Mouse (Mus musculus) liver, postnatal 0 days (tissue): ENCODE results near the gene Grm4. TPM values are rescaled to one million over a fixed set of nuclear protein-coding genes. Genes with fewer than 3 reads are reported as not detected.

ENCODE experiments used
- ATAC-seq: fragments of 200-750 bp; cut with Nextera tagmentation; 2 replicates; pipeline ENCODE4 v1.8.0; 2017; ENCODE audit warnings: mild to moderate bottlenecking, moderate library complexity
- DNase-seq: peaks from one replicate; pipeline ENCODE4 v3.0.0-alpha.2; 2016
- H3K27ac ChIP-seq: fragments of 300-500 bp; sonication (generic); 2 replicates; pipeline ENCODE4 v1.5.1; 2014; ENCODE audit warnings: antibody characterized with exemption, moderate library complexity, mild to moderate bottlenecking, low read depth
- H3K27me3 ChIP-seq: fragments of 300-500 bp; sonication (generic); 2 replicates; pipeline ENCODE4 v1.6.1; 2014; ENCODE audit warnings: low read length, control low read depth, mixed read lengths; ENCODE audit not compliant: insufficient read depth
- H3K36me3 ChIP-seq: fragments of 300-500 bp; sonication (generic); replicated peaks from 2 replicates; pipeline ENCODE4 v1.6.1; 2014; ENCODE audit warnings: mild to moderate bottlenecking, control low read depth, low read length, moderate library complexity, mixed read lengths; ENCODE audit not compliant: insufficient read depth
- H3K4me1 ChIP-seq: fragments of 300-500 bp; sonication (generic); 2 replicates; pipeline ENCODE4 v1.6.1; 2014; ENCODE audit warnings: antibody characterized with exemption, mild to moderate bottlenecking, control low read depth; ENCODE audit not compliant: insufficient read depth
- H3K4me2 ChIP-seq: fragments of 300-500 bp; sonication (generic); 2 replicates; pipeline ENCODE4 v1.6.1; 2014; ENCODE audit warnings: low read depth, mild to moderate bottlenecking, low read length, moderate library complexity, mixed read lengths
- H3K4me3 ChIP-seq: fragments of 300-500 bp; sonication (generic); 2 replicates; pipeline ENCODE4 v1.5.1; 2014; ENCODE audit warnings: low read depth, low read length
- H3K9ac ChIP-seq: fragments of 300-500 bp; sonication (generic); replicated peaks from 2 replicates; pipeline ENCODE4 v1.6.1; 2014; ENCODE audit warnings: mild to moderate bottlenecking, moderate library complexity
- H3K9me3 ChIP-seq: fragments of 300-500 bp; sonication (generic); 2 replicates; pipeline ENCODE4 v1.6.1; 2016; ENCODE audit warnings: mild to moderate bottlenecking, control low read depth, low read length, mixed read lengths
- CTCF ChIP-seq: sonication (generic); IDR thresholded peaks from 2 replicates; pipeline ENCODE4 v1.5.1; 2016; ENCODE audit warnings: antibody characterized with exemption, low read depth
- EP300 ChIP-seq: IDR thresholded peaks from 2 replicates; pipeline ENCODE4 v1.6.1; 2016; ENCODE audit warnings: antibody characterized with exemption, low read depth, mild to moderate bottlenecking
- WGBS: fragments of 180-500 bp; shearing (Covaris S2); extraction: QIAGEN DNeasy Blood & Tissue Kit; methylation state at CpG from one replicate; pipeline ENCODE4 v1.1.7; 2014; ENCODE audit not compliant: insufficient replicate concordance; 5-methylcytosine and 5-hydroxymethylcytosine counted together
- polyA plus RNA-seq: library from polyadenylated mRNA; unstranded; fragments of >200 nt; fragmentation: Nextera tagmentation; extraction: Ambion mirVana; gene quantifications from 2 replicates; pipeline ENCODE4 v1.2.1, GENCODE M21; 2015

Gene Grm4
- polyA plus RNA-seq, 1 experiment from 2014 or later = not detected

GRCm38 (mm10) chr17:27424356-27424755, 96.8 kb downstream of the Grm4 start:
- no peak for ATAC-seq
- H3K9me3 ChIP-seq = no peaks in the 10 kb centered on the region
- DNase-seq = no peak
- no peaks in the 10 kb centered on the region for H3K27me3 ChIP-seq
- no peak overlapping the region for H3K4me3 ChIP-seq
- 72% methylated on average over 6 of the region's 6 CpGs for WGBS
- H3K9ac ChIP-seq = no peak overlapping the region
- H3K4me1 ChIP-seq = no peaks in the 10 kb centered on the region
- TF ChIP-seq CTCF = no peak
- TF ChIP-seq EP300 = no peak
- H3K36me3 ChIP-seq = no peaks in the 10 kb centered on the region
- H3K27ac ChIP-seq = no peak overlapping the region
- no peak overlapping the region for H3K4me2 ChIP-seq

- Histone ChIP-seq H3K4me1 (no peaks in the 10 kb centered on the region), H3K4me3 (no peak overlapping the region), H3K4me2 (no peak overlapping the region), H3K27ac (no peak overlapping the region), H3K36me3 (no peaks in the 10 kb centered on the region), H3K9me3 (no peaks in the 10 kb centered on the region), H3K9ac (no peak overlapping the region), H3K27me3 (no peaks in the 10 kb centered on the region)
- TF ChIP-seq CTCF (no peak), EP300 (no peak)
- WGBS = 45% methylated on average over 10 of the region's 10 CpGs
- no peak for ATAC-seq
- no peak for DNase-seq
These were observed 98.3 kb downstream of the Grm4 start for GRCm38 (mm10) chr17:27422726-27423381.

- Histone ChIP-seq H3K4me1 (no peaks in the 10 kb centered on the region), H3K9me3 (no peaks in the 10 kb centered on the region), H3K36me3 (no peaks in the 10 kb centered on the region), H3K4me3 (no peak overlapping the region), H3K27ac (no peak overlapping the region), H3K4me2 (no peak overlapping the region), H3K9ac (no peak overlapping the region), H3K27me3 (no peaks in the 10 kb centered on the region)
- DNase-seq (no peak), ATAC-seq (no peak)
- no peak for TF ChIP-seq CTCF
- TF ChIP-seq EP300 = no peak
- 18% methylated on average over 6 of the region's 6 CpGs for WGBS
These were observed 98.9 kb downstream of the Grm4 start for GRCm38 (mm10) chr17:27422371-27422725.

- Histone ChIP-seq H3K27ac (no peak overlapping the region), H3K4me1 (no peaks in the 10 kb centered on the region), H3K4me2 (no peak overlapping the region), H3K4me3 (no peak overlapping the region), H3K9ac (no peak overlapping the region), H3K9me3 (no peaks in the 10 kb centered on the region), H3K27me3 (no peaks in the 10 kb centered on the region), H3K36me3 (no peaks in the 10 kb centered on the region)
- TF ChIP-seq EP300 = no peak
- WGBS = 61% methylated on average over 8 of the region's 8 CpGs
- DNase-seq (no peak), ATAC-seq (no peak)
These were observed 99.4 kb downstream of the Grm4 start for GRCm38 (mm10) chr17:27421837-27422236.

DNA sequence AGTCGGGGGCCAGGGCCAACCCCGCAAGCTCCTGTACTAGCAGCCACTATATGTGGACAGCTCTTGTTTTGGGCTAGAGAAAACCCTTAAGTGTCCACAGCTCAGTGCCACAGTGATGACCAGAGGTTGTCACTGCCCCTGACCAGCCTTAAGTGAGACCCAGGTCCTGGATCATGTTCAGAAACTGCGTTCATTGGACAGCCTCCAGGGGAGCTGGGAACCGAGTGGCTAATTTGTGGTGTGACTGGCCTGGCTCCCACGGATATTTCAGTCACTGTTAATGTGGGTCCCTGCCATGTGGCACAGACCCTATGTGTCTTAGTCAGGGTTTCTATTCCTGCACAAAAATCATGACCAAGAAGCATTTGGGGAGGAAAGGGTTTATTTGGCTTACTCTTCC, 112.2 kb downstream of the Grm4 start:
- H3K36me3 ChIP-seq = no peaks in the 10 kb centered on the region
- ATAC-seq (no peak), DNase-seq (no peak)
- no peak overlapping the region for H3K27ac ChIP-seq
- WGBS = 76% methylated on average over 5 of the region's 5 CpGs
- no peaks in the 10 kb centered on the region for H3K4me1 ChIP-seq
- H3K27me3 ChIP-seq = no peaks in the 10 kb centered on the region
- H3K9me3 ChIP-seq = no peaks in the 10 kb centered on the region
- TF ChIP-seq EP300 (no peak), CTCF (no peak)
- H3K4me2 ChIP-seq = no peak overlapping the region
- H3K4me3 ChIP-seq = no peak overlapping the region
- no peak overlapping the region for H3K9ac ChIP-seq

GRCm38 (mm10) chr17:27408531-27408930, 112.7 kb downstream of the Grm4 start:
- WGBS = 70% methylated on average over 5 of the region's 5 CpGs
- Histone ChIP-seq H3K4me2 (no peak overlapping the region), H3K4me3 (no peak overlapping the region), H3K36me3 (no peaks in the 10 kb centered on the region), H3K9me3 (no peaks in the 10 kb centered on the region), H3K9ac (no peak overlapping the region), H3K27ac (no peak overlapping the region), H3K27me3 (no peaks in the 10 kb centered on the region), H3K4me1 (no peaks in the 10 kb centered on the region)
- DNase-seq = no peak
- no peak for TF ChIP-seq CTCF
- TF ChIP-seq EP300 = no peak
- no peak for ATAC-seq

DNA sequence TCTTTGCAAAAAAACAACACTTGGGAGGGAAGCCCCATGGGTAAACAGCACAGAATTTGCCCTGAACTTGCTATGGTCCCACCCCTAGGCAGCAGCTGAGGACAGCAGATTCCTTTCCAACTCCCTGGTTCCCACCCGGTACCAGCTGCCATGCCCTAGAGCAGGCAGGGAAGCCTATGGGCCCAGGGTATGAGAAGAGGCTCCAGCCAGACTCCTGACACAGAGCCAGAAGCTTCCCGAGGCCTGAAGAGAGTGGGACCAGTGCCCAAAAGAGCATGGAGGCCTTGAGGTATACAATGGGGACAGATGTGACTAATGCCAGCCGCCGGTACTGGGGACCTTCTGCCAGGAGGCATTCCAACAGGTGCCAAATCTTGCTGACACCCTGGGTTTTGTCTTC, 114.2 kb downstream of the Grm4 start:
- ATAC-seq (no peak), DNase-seq (no peak)
- Histone ChIP-seq H3K9ac (no peak overlapping the region), H3K4me2 (no peak overlapping the region), H3K4me3 (no peak overlapping the region), H3K27ac (no peak overlapping the region), H3K27me3 (no peaks in the 10 kb centered on the region), H3K36me3 (no peaks in the 10 kb centered on the region), H3K9me3 (no peaks in the 10 kb centered on the region), H3K4me1 (no peaks in the 10 kb centered on the region)
- TF ChIP-seq EP300 (no peak), CTCF (no peak)
- 83% methylated on average over 4 of the region's 4 CpGs for WGBS
